Mouse (Mus musculus): ENCODE results near the gene Ly6g6f. TPM values are rescaled to one million over a fixed set of nuclear protein-coding genes. Genes with fewer than 3 reads are reported as not detected.
"Not testable (repeated sequence)": the region's sequence is repeated elsewhere in the genome, so short reads cannot be mapped to it uniquely, and the experiment has no call there.

Gene Ly6g6f
- total RNA-seq, 1 experiment from 2014 or later: not detected

GRCm38 (mm10) chr17:35044904-35045806 lies 40.3 kb downstream of the Ly6g6f start:
- no peak for ATAC-seq (replicated peaks; ENCODE audit: insufficient number of reproducible peaks, low FRiP score, low TSS enrichment, poor library complexity, severe bottlenecking)

DNA sequence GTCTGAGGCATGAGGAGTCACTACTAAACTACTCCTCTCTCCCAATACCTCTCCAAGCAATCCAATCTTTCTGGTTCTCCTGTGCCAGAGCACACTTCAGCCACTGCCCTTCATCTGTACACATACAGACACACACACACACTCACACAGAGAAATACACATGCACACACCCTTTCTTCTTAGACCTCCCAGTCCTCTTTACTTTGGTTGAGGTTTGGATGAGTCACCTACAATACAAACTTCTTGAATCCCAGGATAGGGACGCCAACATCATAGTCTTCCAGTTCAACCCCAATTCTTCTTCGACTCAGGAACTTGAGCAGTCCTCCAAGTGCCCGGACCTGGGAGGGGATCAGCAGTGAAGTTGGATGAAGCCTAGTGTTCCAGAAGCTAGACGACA lies 41.6 kb downstream of the Ly6g6f start:
- no peak for ATAC-seq (replicated peaks; ENCODE audit: insufficient number of reproducible peaks, low FRiP score, low TSS enrichment, poor library complexity, severe bottlenecking)

GRCm38 (mm10) chr17:35039121-35039873 lies 46.1 kb downstream of the Ly6g6f start:
- ATAC-seq (replicated peaks; ENCODE audit: insufficient number of reproducible peaks, low FRiP score, low TSS enrichment, poor library complexity, severe bottlenecking): no peak

GRCm38 (mm10) chr17:35034896-35035295 lies 50.5 kb downstream of the Ly6g6f start:
- ATAC-seq (replicated peaks; ENCODE audit: insufficient number of reproducible peaks, low FRiP score, low TSS enrichment, poor library complexity, severe bottlenecking): no peak

- ATAC-seq (replicated peaks; ENCODE audit: insufficient number of reproducible peaks, low FRiP score, low TSS enrichment, poor library complexity, severe bottlenecking): not testable (repeated sequence)
These were observed 51.7 kb downstream of the Ly6g6f start for GRCm38 (mm10) chr17:35033703-35034102.

GRCm38 (mm10) chr17:35032323-35032870 lies 53.0 kb downstream of the Ly6g6f start:
- no peak for ATAC-seq (replicated peaks; ENCODE audit: insufficient number of reproducible peaks, low FRiP score, low TSS enrichment, poor library complexity, severe bottlenecking)

GRCm38 (mm10) chr17:35031880-35032279 lies 53.5 kb downstream of the Ly6g6f start:
- ATAC-seq (replicated peaks; ENCODE audit: insufficient number of reproducible peaks, low FRiP score, low TSS enrichment, poor library complexity, severe bottlenecking): no peak

GRCm38 (mm10) chr17:35031272-35031671 lies 54.1 kb downstream of the Ly6g6f start:
- ATAC-seq (replicated peaks; ENCODE audit: insufficient number of reproducible peaks, low FRiP score, low TSS enrichment, poor library complexity, severe bottlenecking): no peak

Other genes with a start within 250 kb of the Ly6g6f start
- gene Stk19, start 248.7 kb downstream of the Ly6g6f start, total RNA-seq (2017): 28.8 to 49.5 TPM (median 40.0 TPM) in 3 replicates
- gene Dxo, start 248.6 kb downstream of the Ly6g6f start, total RNA-seq (2017): 13.2 to 57.9 TPM (median 29.1 TPM) in 3 replicates
- gene Skiv2l, start 235.4 kb downstream of the Ly6g6f start, total RNA-seq (2017): 55.7 to 103 TPM (median 62.4 TPM) in 3 replicates
- 16.3 to 45.3 TPM (median 33.1 TPM) in 3 replicates for gene Nelfe, start 235.2 kb downstream of the Ly6g6f start, total RNA-seq (2017)
- 1.1 to 4.8 TPM (median 2.8 TPM) in 3 replicates for gene Cfb, start 223.1 kb downstream of the Ly6g6f start, total RNA-seq (2017)
- gene Zbtb12, start 206.1 kb downstream of the Ly6g6f start, total RNA-seq (2017): 0.57 to 1.7 TPM (median 1.6 TPM) in 3 replicates
- gene Gm20547, start 203.6 kb downstream of the Ly6g6f start, total RNA-seq (2017): not detected in 3 replicates
- gene C2, start 187.3 kb downstream of the Ly6g6f start, total RNA-seq (2017): not detected in 3 replicates
- gene Ehmt2, start 187.1 kb downstream of the Ly6g6f start, total RNA-seq (2017): 92.4 to 105 TPM (median 102 TPM) in 3 replicates
- not detected in 3 replicates for gene Slc44a4, start 171.1 kb downstream of the Ly6g6f start, total RNA-seq (2017)
- gene Neu1, start 154.4 kb downstream of the Ly6g6f start, total RNA-seq (2017): 29.6 to 39.9 TPM (median 37.2 TPM) in 3 replicates
- 12.5 to 375 TPM (median 15.8 TPM) in 3 replicates for gene Hspa1b, start 126.4 kb downstream of the Ly6g6f start, total RNA-seq (2017)
- 1.4 TPM in 1 of 3 replicates, not detected in the others for gene Gm20481, start 115.7 kb downstream of the Ly6g6f start, total RNA-seq (2017)
- gene Hspa1a, start 113.5 kb downstream of the Ly6g6f start, total RNA-seq (2017): 4.9 to 201 TPM (median 8.6 TPM) in 3 replicates
- gene Hspa1l, start 112.9 kb downstream of the Ly6g6f start, total RNA-seq (2017): 1.1 to 1.7 TPM in 2 of 3 replicates, not detected in the other
- gene Lsm2, start 103.7 kb downstream of the Ly6g6f start, total RNA-seq (2017): 9.3 to 13.9 TPM (median 10.6 TPM) in 3 replicates
- gene Vars, start 84.6 kb downstream of the Ly6g6f start, total RNA-seq (2017): 89.9 to 126 TPM (median 116 TPM) in 3 replicates
- gene Vwa7, start 69.0 kb downstream of the Ly6g6f start, total RNA-seq (2017): not detected in 3 replicates
- gene Sapcd1, start 57.6 kb downstream of the Ly6g6f start, total RNA-seq (2017): 1.2 TPM in 1 of 3 replicates, not detected in the others
- gene Msh5, start 38.9 kb downstream of the Ly6g6f start, total RNA-seq (2017): 0.76 to 1.6 TPM in 2 of 3 replicates, not detected in the other
- gene Clic1, start 35.6 kb downstream of the Ly6g6f start, total RNA-seq (2017): 356 to 514 TPM (median 477 TPM) in 3 replicates
- 1.1 TPM in 1 of 3 replicates, not detected in the others for gene Ddah2, start 26.6 kb downstream of the Ly6g6f start, total RNA-seq (2017)
- not detected in 3 replicates for gene Ly6g6c, start 20.2 kb downstream of the Ly6g6f start, total RNA-seq (2017)
- 0.57 to 3.1 TPM (median 0.75 TPM) in 3 replicates for gene Mpig6b, start 19.4 kb downstream of the Ly6g6f start, total RNA-seq (2017)
- not detected in 3 replicates for gene Ly6g6e, start 8.7 kb downstream of the Ly6g6f start, total RNA-seq (2017)
- gene Ly6g6d, start 7.5 kb downstream of the Ly6g6f start, total RNA-seq (2017): 2.3 TPM in 1 of 3 replicates, not detected in the others
- gene Abhd16a, start 3.7 kb upstream of the Ly6g6f start, total RNA-seq (2017): 24.3 to 47.0 TPM (median 28.3 TPM) in 3 replicates
- gene Ly6g5c, start 22.7 kb upstream of the Ly6g6f start, total RNA-seq (2017): not detected in 3 replicates
- gene Ly6g5b, start 29.8 kb upstream of the Ly6g6f start, total RNA-seq (2017): not detected in 3 replicates
- gene Gpank1, start 35.8 kb upstream of the Ly6g6f start, total RNA-seq (2017): 62.4 to 126 TPM (median 65.8 TPM) in 3 replicates
- 188 to 293 TPM (median 226 TPM) in 3 replicates for gene Csnk2b, start 36.4 kb upstream of the Ly6g6f start, total RNA-seq (2017)
- gene D17H6S53E, start 40.8 kb upstream of the Ly6g6f start, total RNA-seq (2017): 33.5 to 43.7 TPM (median 42.6 TPM) in 3 replicates
- gene Apom, start 46.4 kb upstream of the Ly6g6f start, total RNA-seq (2017): 1.4 TPM in 1 of 3 replicates, not detected in the others
- 72.4 to 192 TPM (median 104 TPM) in 3 replicates for gene Bag6, start 49.6 kb upstream of the Ly6g6f start, total RNA-seq (2017)
- gene Prrc2a, start 79.3 kb upstream of the Ly6g6f start, total RNA-seq (2017): 21.3 to 57.6 TPM (median 32.1 TPM) in 3 replicates
- gene Aif1, start 90.5 kb upstream of the Ly6g6f start, total RNA-seq (2017): 20.7 to 64.8 TPM (median 31.9 TPM) in 3 replicates
- 763 to 1,006 TPM (median 964 TPM) in 3 replicates for gene Lst1, start 102.8 kb upstream of the Ly6g6f start, total RNA-seq (2017)
- gene Ltb, start 108.8 kb upstream of the Ly6g6f start, total RNA-seq (2017): 38.1 to 48.1 TPM (median 38.4 TPM) in 3 replicates
- 37.0 to 62.7 TPM (median 38.1 TPM) in 3 replicates for gene Tnf, start 116.4 kb upstream of the Ly6g6f start, total RNA-seq (2017)
- 1.7 TPM in 1 of 3 replicates, not detected in the others for gene Lta, start 119.7 kb upstream of the Ly6g6f start, total RNA-seq (2017)
- 0.64 to 2.9 TPM (median 2.7 TPM) in 3 replicates for gene Gm16181, start 135.2 kb upstream of the Ly6g6f start, total RNA-seq (2017)
- 1.4 to 6.5 TPM (median 2.6 TPM) in 3 replicates for gene Atp6v1g2, start 148.1 kb upstream of the Ly6g6f start, total RNA-seq (2017)
- gene Nfkbil1, start 150.2 kb upstream of the Ly6g6f start, total RNA-seq (2017): 3.6 to 10.9 TPM (median 5.1 TPM) in 3 replicates
- gene Ddx39b, start 156.1 kb upstream of the Ly6g6f start, total RNA-seq (2017): 98.8 to 141 TPM (median 101 TPM) in 3 replicates
- gene H2-D1, start 177.1 kb upstream of the Ly6g6f start, total RNA-seq (2017): 2,987 to 4,272 TPM (median 3,836 TPM) in 3 replicates
- 0.11 to 0.38 TPM in 2 of 3 replicates, not detected in the other for gene H2-Q1, start 234.8 kb upstream of the Ly6g6f start, total RNA-seq (2017)